Mouse (Mus musculus) liver, embryonic 16.5 days (tissue): ENCODE measurements around the gene Sugct. TPM values are rescaled to one million over a fixed set of nuclear protein-coding genes. Genes with fewer than 3 reads are reported as not detected.
"Not testable (repeated sequence)": the region's sequence is repeated elsewhere in the genome, so short reads cannot be mapped to it uniquely, and the experiment has no call there.

Experiments
- ATAC-seq: fragments of 200-750 bp; cut with Nextera tagmentation; 2 replicates; pipeline ENCODE4 v1.8.0; 2017; ENCODE audit warnings: low read depth, mild to moderate bottlenecking, moderate number of reproducible peaks, moderate library complexity
- H3K27ac ChIP-seq: fragments of 300-500 bp; sonication (generic); 2 replicates; pipeline ENCODE4 v1.5.1; 2014; ENCODE audit warnings: mild to moderate bottlenecking, low read length
- H3K27me3 ChIP-seq: fragments of 300-500 bp; sonication (generic); 2 replicates; pipeline ENCODE4 v1.6.1; 2014; ENCODE audit warnings: low read depth, low read length, mixed read lengths; ENCODE audit not compliant: control insufficient read depth, insufficient read depth
- H3K36me3 ChIP-seq: fragments of 300-500 bp; sonication (generic); 2 replicates; pipeline ENCODE4 v1.6.1; 2014; ENCODE audit warnings: mild to moderate bottlenecking; ENCODE audit not compliant: control insufficient read depth, insufficient read depth
- H3K4me1 ChIP-seq: fragments of 300-500 bp; sonication (generic); 2 replicates; pipeline ENCODE4 v1.6.1; 2014; ENCODE audit warnings: low read depth, low read length, mixed read lengths; ENCODE audit not compliant: control insufficient read depth
- H3K4me2 ChIP-seq: fragments of 300-500 bp; sonication (generic); 2 replicates; pipeline ENCODE4 v1.6.1; 2014; ENCODE audit warnings: low read depth, low read length, mixed read lengths
- H3K4me3 ChIP-seq: fragments of 300-500 bp; sonication (generic); 2 replicates; pipeline ENCODE4 v1.5.1; 2014; ENCODE audit warnings: low read depth, mild to moderate bottlenecking, low read length
- H3K9ac ChIP-seq: fragments of 300-500 bp; sonication (generic); 2 replicates; pipeline ENCODE4 v1.6.1; 2014; ENCODE audit warnings: low read depth, low read length
- H3K9me3 ChIP-seq: fragments of 300-500 bp; sonication (generic); replicated peaks from 2 replicates; pipeline ENCODE4 v1.6.1; 2016; ENCODE audit warnings: low read length; ENCODE audit not compliant: control insufficient read depth
- WGBS: fragments of 180-500 bp; shearing (Covaris S2); extraction: QIAGEN DNeasy Blood & Tissue Kit; methylation state at CpG from one replicate; pipeline ENCODE4 v1.1.7; 2014; ENCODE audit not compliant: insufficient replicate concordance; 5-methylcytosine and 5-hydroxymethylcytosine counted together
- polyA plus RNA-seq: library from polyadenylated mRNA; unstranded; fragments of >200 nt; fragmentation: Nextera tagmentation; extraction: Ambion mirVana; gene quantifications from 2 replicates; pipeline ENCODE4 v1.2.1, GENCODE M21; 2015

The Sugct gene
- polyA plus RNA-seq, 1 experiment from 2014 or later = 5.6 TPM

- no peaks in the 10 kb centered on the region for H3K4me1 ChIP-seq
- ATAC-seq = no peak
- no peak overlapping the region for H3K4me3 ChIP-seq
- H3K4me2 ChIP-seq = no peak overlapping the region
- H3K9ac ChIP-seq = no peak overlapping the region
- no peak overlapping the region for H3K27ac ChIP-seq
- H3K9me3 ChIP-seq = no peaks in the 10 kb centered on the region
- no peaks in the 10 kb centered on the region for H3K27me3 ChIP-seq
- H3K36me3 ChIP-seq = no peaks in the 10 kb centered on the region
- WGBS = 21% methylated on average over 2 of the region's 2 CpGs
These were observed 113.7 kb downstream of the Sugct start for GRCm38 (mm10) chr13:17581684-17582083.

GRCm38 (mm10) chr13:17559357-17559756, 136.0 kb downstream of the Sugct start:
- H3K4me1 ChIP-seq = no peaks in the 10 kb centered on the region
- no peaks in the 10 kb centered on the region for H3K27me3 ChIP-seq
- ATAC-seq = no peak
- 63% methylated on average over 3 of the region's 3 CpGs for WGBS
- H3K4me3 ChIP-seq = no peak overlapping the region
- H3K4me2 ChIP-seq = no peak overlapping the region
- no peak overlapping the region for H3K27ac ChIP-seq
- no peak overlapping the region for H3K9ac ChIP-seq
- no peaks in the 10 kb centered on the region for H3K36me3 ChIP-seq
- H3K9me3 ChIP-seq = no peaks in the 10 kb centered on the region

- Histone ChIP-seq H3K4me3 (no peak overlapping the region), H3K4me2 (no peak overlapping the region), H3K36me3 (no peaks in the 10 kb centered on the region), H3K27me3 (no peaks in the 10 kb centered on the region), H3K4me1 (no peaks in the 10 kb centered on the region), H3K27ac (no peak overlapping the region), H3K9me3 (no peaks in the 10 kb centered on the region), H3K9ac (no peak overlapping the region)
- 28% methylated on average over 1 of the region's 1 CpGs for WGBS
- no peak for ATAC-seq
These were observed 159.0 kb downstream of the Sugct start for GRCm38 (mm10) chr13:17536341-17536740.

- 19% methylated on average over 4 of the region's 4 CpGs for WGBS
These were observed 160.5 kb downstream of the Sugct start for GRCm38 (mm10) chr13:17534871-17535270.

GRCm38 (mm10) chr13:17534469-17534868, 160.9 kb downstream of the Sugct start:
- no peaks in the 10 kb centered on the region for H3K9me3 ChIP-seq
- no peaks in the 10 kb centered on the region for H3K27me3 ChIP-seq
- H3K4me3 ChIP-seq = no peak overlapping the region
- 8% methylated on average over 4 of the region's 4 CpGs for WGBS
- no peak overlapping the region for H3K9ac ChIP-seq
- H3K27ac ChIP-seq = no peak overlapping the region
- no peak for ATAC-seq
- no peaks in the 10 kb centered on the region for H3K4me1 ChIP-seq
- H3K36me3 ChIP-seq = no peaks in the 10 kb centered on the region
- no peak overlapping the region for H3K4me2 ChIP-seq

More at GRCm38 (mm10) chr13:17534871-17535270, 160.5 kb downstream of the Sugct start:
- no peaks in the 10 kb centered on the region for H3K36me3 ChIP-seq
- no peak overlapping the region for H3K4me2 ChIP-seq
- H3K9me3 ChIP-seq = no peaks in the 10 kb centered on the region
- H3K27ac ChIP-seq = no peak overlapping the region
- no peaks in the 10 kb centered on the region for H3K27me3 ChIP-seq
- no peak overlapping the region for H3K9ac ChIP-seq
- H3K4me3 ChIP-seq = no peak overlapping the region
- ATAC-seq = no peak
- no peaks in the 10 kb centered on the region for H3K4me1 ChIP-seq

- H3K4me2 ChIP-seq = no peak overlapping the region
- H3K9me3 ChIP-seq = no peaks in the 10 kb centered on the region
- no peaks in the 10 kb centered on the region for H3K4me1 ChIP-seq
- 51% methylated on average over 4 of the region's 4 CpGs for WGBS
- no peak for ATAC-seq
- no peak overlapping the region for H3K9ac ChIP-seq
- no peaks in the 10 kb centered on the region for H3K27me3 ChIP-seq
- no peak overlapping the region for H3K27ac ChIP-seq
- no peaks in the 10 kb centered on the region for H3K36me3 ChIP-seq
- H3K4me3 ChIP-seq = no peak overlapping the region
These were observed 184.1 kb downstream of the Sugct start for GRCm38 (mm10) chr13:17511184-17511778.

GRCm38 (mm10) chr13:17494936-17495335, 200.4 kb downstream of the Sugct start:
- no peak overlapping the region for H3K4me3 ChIP-seq
- ATAC-seq = no peak
- no peaks in the 10 kb centered on the region for H3K27me3 ChIP-seq
- H3K9me3 ChIP-seq = no peaks in the 10 kb centered on the region
- 40% methylated on average over 1 of the region's 1 CpGs for WGBS
- H3K36me3 ChIP-seq = no peaks in the 10 kb centered on the region
- no peak overlapping the region for H3K9ac ChIP-seq
- no peak overlapping the region for H3K4me2 ChIP-seq
- H3K27ac ChIP-seq = no peak overlapping the region
- H3K4me1 ChIP-seq = no peaks in the 10 kb centered on the region

- Histone ChIP-seq H3K4me3 (no peak overlapping the region), H3K36me3 (no peaks in the 10 kb centered on the region), H3K9ac (no peak overlapping the region), H3K27ac (no peak overlapping the region), H3K27me3 (no peaks in the 10 kb centered on the region), H3K4me1 (no peaks in the 10 kb centered on the region), H3K4me2 (no peak overlapping the region), H3K9me3 (no peaks in the 10 kb centered on the region)
- WGBS = 37% methylated on average over 5 of the region's 5 CpGs
- ATAC-seq = no peak
These were observed 201.2 kb downstream of the Sugct start for GRCm38 (mm10) chr13:17494056-17494574.

- not testable (repeated sequence) for H3K4me1 ChIP-seq, H3K36me3 ChIP-seq, H3K27ac ChIP-seq, H3K4me2 ChIP-seq, ATAC-seq, H3K9me3 ChIP-seq, H3K27me3 ChIP-seq, H3K4me3 ChIP-seq, H3K9ac ChIP-seq
- 23% methylated on average over 1 of the region's 1 CpGs for WGBS
These were observed 237.4 kb downstream of the Sugct start for GRCm38 (mm10) chr13:17457981-17458380.
